Mouse (Mus musculus) telencephalon, adult 2 months (tissue): ENCODE data around the gene Pald1.

ENCODE experiments used
- DNase-seq: peaks from one replicate; pipeline ENCODE4 v3.0.0-alpha.2; 2011; ENCODE audit warnings: low read depth, low spot score

Pald1 gene

DNA sequence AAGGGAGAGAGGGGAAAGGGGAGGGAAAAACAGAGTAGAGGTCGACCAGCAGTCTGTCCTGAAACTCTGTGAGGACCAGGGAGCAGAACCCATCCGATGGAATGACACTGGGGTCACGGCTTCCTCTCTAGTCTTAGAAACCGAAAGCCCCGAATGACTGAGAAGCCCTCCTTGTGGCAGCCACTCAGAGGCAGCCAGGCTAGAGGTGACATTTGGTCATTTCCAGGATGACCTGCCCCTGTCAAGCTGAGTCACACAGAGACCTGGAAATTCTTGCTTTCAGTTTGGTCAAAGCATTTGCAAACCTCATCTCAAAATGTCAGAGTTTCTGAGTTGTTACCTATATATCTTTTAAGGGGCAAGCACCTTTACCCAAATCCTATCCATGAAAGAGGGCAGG, 102.2 kb downstream of the Pald1 start:
- DNase-seq: no peak

DNA sequence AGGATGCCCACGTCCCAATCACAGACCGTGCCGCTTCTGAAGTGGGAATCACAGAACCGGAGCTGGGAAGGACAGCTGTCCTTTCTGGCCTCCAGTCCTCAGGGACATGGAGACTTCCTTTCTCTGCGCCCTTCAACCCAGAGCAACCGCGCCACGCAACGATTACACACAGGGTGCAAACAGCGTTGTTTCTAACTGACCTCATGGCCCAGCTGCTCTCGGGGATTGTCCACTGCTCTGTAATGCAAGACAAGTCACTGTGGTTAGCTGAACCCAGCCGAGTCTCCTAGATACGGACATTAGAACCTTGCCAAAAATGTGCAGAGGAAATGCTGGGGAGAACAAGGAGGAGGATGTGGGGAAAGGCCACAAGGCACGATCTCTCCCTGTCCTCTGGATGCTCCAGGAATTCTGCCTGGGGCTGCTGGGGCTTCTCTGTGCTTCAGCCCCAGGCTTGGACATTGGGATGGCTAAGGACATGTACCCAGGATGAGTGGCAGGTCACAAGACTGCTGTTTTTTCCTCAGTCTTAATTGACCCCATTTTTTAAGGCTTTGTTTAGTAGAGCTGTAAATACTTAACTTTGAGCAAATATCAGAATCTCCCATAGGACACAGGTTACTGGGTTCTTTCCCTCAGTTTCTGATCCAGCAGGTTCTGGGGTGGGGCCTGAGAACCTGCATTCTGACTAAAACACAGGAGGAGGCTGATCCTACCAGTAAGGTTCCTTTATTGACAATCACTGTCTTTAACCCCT, 105.2 kb downstream of the Pald1 start:
- DNase-seq: no peak

DNA sequence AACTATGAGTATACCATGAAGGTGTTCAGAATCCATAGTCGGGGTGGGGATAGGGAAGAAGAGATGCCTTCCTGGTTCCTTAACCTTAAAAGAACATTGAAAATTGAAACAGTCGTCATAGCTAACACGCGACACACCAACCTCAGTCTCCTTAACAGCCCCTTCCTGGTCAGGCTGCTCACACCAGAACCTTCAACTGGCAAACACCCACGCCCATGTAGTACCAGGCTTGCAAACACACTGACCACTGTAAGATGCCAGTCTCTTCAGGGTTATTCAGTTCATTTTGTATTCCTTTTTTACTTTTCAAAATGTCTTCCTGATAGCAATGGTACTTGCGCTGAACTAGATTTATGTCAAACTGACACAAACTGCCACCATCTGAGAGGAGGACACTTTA, 106.3 kb downstream of the Pald1 start:
- no peak for DNase-seq

DNA sequence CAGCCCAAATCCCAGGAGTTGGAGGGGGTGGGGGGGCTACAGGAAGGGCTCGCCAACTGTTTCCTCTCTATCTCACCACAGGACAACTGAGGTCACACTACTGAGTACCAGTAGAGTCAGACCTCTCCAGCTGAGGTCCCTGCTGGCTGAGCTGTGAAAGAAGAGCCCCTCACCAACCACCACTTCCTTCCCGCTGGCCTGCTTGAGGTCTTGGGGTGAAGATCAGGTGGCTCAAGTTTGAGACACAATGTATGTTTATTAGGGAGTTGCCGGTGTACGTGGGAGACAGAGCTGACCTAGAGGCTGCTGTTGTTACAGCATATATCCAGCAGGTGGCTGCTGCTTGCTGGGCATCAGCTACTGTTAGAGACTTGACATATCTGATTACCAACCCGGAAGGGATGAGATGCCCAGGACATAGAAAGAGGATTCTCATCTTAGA, 107.6 kb downstream of the Pald1 start:
- peak; percentile 9 for DNase-seq

DNA sequence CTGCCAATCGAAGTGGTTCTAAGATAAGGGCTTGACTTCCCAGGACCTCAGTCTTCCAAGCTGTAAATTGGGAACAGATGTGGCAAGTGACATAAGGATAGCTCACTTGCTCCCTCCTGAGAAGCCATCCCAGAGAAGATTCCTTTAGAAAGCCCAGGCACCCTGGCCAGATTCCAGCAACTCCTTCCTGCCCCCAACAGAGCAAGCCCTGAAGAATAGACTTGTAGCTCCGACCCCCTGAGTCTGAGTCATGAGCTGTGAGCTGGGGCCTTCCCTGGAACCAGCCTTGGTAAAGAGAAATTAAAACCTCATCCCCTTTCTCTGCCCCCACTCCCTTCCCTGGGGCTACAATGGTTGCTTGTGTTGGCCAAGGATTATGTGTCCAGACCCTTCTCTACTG, 108.8 kb downstream of the Pald1 start:
- DNase-seq: no peak

DNA sequence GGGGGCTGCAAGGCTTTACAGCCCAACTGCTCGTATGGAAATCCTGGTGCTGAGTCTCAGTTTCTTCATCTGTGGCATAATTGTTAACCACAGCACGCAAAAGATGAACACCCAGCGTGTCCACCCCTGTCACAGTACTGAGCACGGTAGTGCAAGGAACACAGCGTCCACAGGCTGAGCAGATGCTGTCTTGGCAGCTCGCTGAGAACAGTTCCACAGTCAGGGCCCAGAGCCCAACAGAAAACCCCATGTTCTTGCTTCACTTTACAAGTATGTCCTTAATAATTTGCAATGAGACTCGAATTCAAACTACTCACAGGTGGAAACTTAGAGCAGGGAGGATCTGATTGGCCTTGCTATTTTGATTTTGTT, 109.5 kb downstream of the Pald1 start:
- peak; percentile 10 for DNase-seq

DNA sequence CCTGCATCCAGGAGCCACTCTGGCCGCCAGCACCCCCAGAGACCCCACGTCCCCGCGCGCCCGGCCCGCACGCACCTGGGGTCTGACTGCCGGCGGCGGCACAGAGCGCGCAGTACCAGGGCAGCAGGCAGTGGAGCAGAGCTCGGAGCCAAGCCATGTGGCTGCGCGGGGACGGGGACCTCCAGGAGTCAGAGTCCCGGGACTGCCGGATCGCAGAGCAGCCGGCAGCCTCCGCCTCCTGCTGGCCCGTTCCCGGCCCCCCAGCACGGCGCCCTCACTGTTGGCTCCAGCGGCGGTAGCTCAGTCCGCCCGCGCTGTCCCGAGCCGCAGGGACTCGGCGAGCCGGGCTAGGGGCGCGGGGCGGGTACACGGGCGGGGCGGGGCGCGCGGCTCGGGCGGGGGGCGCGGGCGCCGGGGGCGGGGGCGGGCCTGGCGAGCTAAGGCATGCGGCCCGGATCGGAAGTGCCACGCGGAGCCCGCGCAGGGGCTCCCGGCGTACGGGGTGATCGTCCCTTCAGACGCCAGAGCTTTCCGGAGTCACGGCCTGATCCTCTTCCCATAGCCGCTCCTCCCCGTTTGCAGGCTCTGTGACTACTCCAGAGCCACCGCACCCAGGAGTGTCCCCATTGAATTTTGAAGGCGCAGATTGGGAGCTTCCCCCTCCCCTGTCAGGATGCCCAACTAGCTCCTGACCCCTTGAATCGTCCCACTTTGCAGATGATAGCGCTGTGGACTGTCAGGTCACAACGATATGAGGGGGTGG, 110.1 kb downstream of the Pald1 start, which contains the start of gene Adamts14:
Gene Adamts14 (minus strand): TSS at position 358 of the 763 bp plus-strand sequence.
- DNase-seq: no peak

DNA sequence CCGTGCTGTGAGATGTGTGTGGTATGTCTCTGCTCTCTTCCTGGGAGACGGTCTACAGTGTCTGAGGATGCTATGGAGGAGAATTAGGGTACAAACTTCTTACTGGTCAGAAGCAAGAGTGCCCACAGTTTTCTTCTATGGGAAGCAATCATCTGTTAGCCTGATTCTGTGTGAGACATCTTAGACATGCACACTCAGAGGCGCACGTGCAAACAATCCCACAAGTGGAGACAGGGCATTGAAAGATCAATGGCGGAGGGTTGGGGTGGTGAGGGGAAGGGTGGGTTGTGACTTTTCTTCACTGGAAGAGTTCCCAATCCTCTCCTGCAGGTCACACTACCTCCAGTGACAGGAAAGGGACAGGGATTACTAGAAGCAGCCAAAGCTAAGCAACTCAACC, 110.7 kb downstream of the Pald1 start:
- DNase-seq: no peak

DNA sequence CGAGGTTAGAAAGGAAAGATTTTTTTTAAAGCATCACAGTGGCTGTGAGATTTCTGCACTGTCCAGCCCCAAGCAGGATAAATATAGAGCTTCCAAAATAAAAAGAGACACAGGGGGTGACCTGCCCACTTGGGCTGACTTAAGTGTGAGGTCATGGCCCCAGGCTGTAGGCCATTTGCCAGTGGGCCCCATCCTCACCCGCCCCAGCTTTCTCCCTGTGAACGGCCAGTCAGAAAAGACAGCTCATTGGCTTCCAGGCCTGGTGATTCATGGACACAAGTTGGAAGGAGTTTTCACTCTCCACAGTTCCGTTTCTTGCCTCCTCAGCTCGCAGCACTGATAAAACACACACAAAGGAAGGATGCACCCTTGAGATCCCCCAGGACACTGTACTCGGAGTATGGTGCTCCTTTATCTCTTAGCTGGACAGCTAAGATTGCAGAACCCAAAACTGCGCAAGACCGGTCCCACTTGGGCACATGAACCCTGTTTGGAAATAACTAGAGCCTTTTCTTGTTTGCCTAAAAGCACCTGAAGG, 111.2 kb downstream of the Pald1 start:
- no peak for DNase-seq
